ENCODE assay signal across 9 mouse cellular contexts in genomic region chr9:114585017-114585345, GRCm38 (mm10). TPM values are rescaled to one million over a fixed set of nuclear protein-coding genes. Genes with fewer than 3 reads are reported as not detected.
DNase-seq lines count a peak whose midpoint lies in the region; ATAC-seq and TF ChIP-seq lines count a peak whose summit lies in the region.
"Had no signal": no experiment of that assay in that cellular context is flagged by ENCODE, and none has a peak within 500 bp of the region (broad histone marks: within the 10 kb centered on the region; RNA-seq: fewer than 3 reads in every experiment).

No protein-coding gene starts in this region.

- 0 out of 2 replicates have a peak, but pooled peaks have one; percentile 27 for ATAC-seq in hindbrain, embryonic 14.5 days (ENCODE audit: low FRiP score)
- ATAC-seq in hindbrain, embryonic 16.5 days = no peak

- peak; percentile 17; the same call in 1 of the 2 replicates for TF ChIP-seq CTCF in bone marrow, adult 2 months (IDR thresholded peaks at IDR 0.05; ENCODE audit: control insufficient read depth, insufficient read depth, low read length)

- no peak overlapping the region for H3K27ac ChIP-seq in hindbrain, embryonic 14.5 days
- H3K27ac ChIP-seq in hindbrain, embryonic 16.5 days (ENCODE audit: low read depth, low read length) = no peak overlapping the region
- no peak overlapping the region for H3K27ac ChIP-seq in bone marrow, adult 2 months (ENCODE audit: control insufficient read depth, insufficient read depth, low read depth, low read length, poor library complexity)

- no peak for TF ChIP-seq POLR2A in bone marrow, adult 2 months (IDR thresholded peaks at IDR 0.05; ENCODE audit: borderline replicate concordance, control insufficient read depth, low read depth, low read length)

- H3K9me3 ChIP-seq in hindbrain, embryonic 14.5 days (ENCODE audit: control insufficient read depth, low read length) = no peaks in the 10 kb centered on the region
- no peaks in the 10 kb centered on the region for H3K9me3 ChIP-seq in hindbrain, embryonic 16.5 days (ENCODE audit: control insufficient read depth, low read length)
- H3K9me3 ChIP-seq: limb, embryonic 12.5 days had no signal

- DNase-seq in hindbrain, embryonic 14.5 days (ENCODE audit: low spot score) = no peak
- peak; percentile 8 to 26 for DNase-seq in B cell, adult 2 months
- DNase-seq in lung, postnatal 10 days = peak; percentile 18
- DNase-seq in cerebellum, adult 9-11 months = no peak
- DNase-seq in right cerebral cortex, postnatal 14 days = no peak
- no peak for DNase-seq in urinary bladder, postnatal 10 days (ENCODE audit: low spot score)

- no peak overlapping the region for H3K4me3 ChIP-seq in hindbrain, embryonic 14.5 days (replicated peaks; ENCODE audit: low read length)
- no peak overlapping the region for H3K4me3 ChIP-seq in hindbrain, embryonic 16.5 days (ENCODE audit: low read length)
- no peak overlapping the region for H3K4me3 ChIP-seq in bone marrow, adult 2 months (replicated peaks; ENCODE audit: control insufficient read depth, low read depth, low read length)

- peaks cover 6% of the 10 kb centered on the region for H3K4me1 ChIP-seq in hindbrain, embryonic 14.5 days (replicated peaks; ENCODE audit: control insufficient read depth, insufficient read depth, low read length)
- peaks cover 4% of the 10 kb centered on the region; the same call in 1 of the 2 replicates for H3K4me1 ChIP-seq in hindbrain, embryonic 16.5 days (ENCODE audit: control insufficient read depth, insufficient read depth, low read depth, low read length)
- no peaks in the 10 kb centered on the region; the same call in 1 of the 2 replicates for H3K4me1 ChIP-seq in bone marrow, adult 2 months (ENCODE audit: control insufficient read depth, insufficient read depth, low read length)

- H3K36me3 ChIP-seq in hindbrain, embryonic 14.5 days (replicated peaks; ENCODE audit: control insufficient read depth, insufficient read depth) = peaks cover 43% of the 10 kb centered on the region
- peaks cover 11% of the 10 kb centered on the region; the same call in 1 of the 2 replicates for H3K36me3 ChIP-seq in hindbrain, embryonic 16.5 days (ENCODE audit: control insufficient read depth, insufficient read depth, low read length)

- H3K4me2 ChIP-seq in hindbrain, embryonic 14.5 days (replicated peaks) = peak overlapping the region; percentile 52; the same call in 1 of the 2 replicates
- H3K4me2 ChIP-seq in hindbrain, embryonic 16.5 days (ENCODE audit: low read length) = no peak overlapping the region

- H3K9ac ChIP-seq in hindbrain, embryonic 14.5 days = no peak overlapping the region
- no peak overlapping the region for H3K9ac ChIP-seq in hindbrain, embryonic 16.5 days (ENCODE audit: low read depth, low read length)

- no peaks in the 10 kb centered on the region for H3K27me3 ChIP-seq in hindbrain, embryonic 14.5 days (ENCODE audit: control insufficient read depth, insufficient read depth, low read length)
- no peaks in the 10 kb centered on the region for H3K27me3 ChIP-seq in hindbrain, embryonic 16.5 days (replicated peaks; ENCODE audit: control insufficient read depth, insufficient read depth, low read length)
- H3K27me3 ChIP-seq: limb, embryonic 12.5 days had no signal

- 35% methylated on average over 5 of the region's 5 CpGs for WGBS in hindbrain, embryonic 14.5 days
- 34% methylated on average over 5 of the region's 5 CpGs for WGBS in hindbrain, embryonic 16.5 days
- WGBS in bone marrow, adult 2 months = 80% methylated on average over 5 of the region's 5 CpGs

RNA-seq across cellular contexts. Expression of gene Trim71, which starts 20.8 kb away (rescaled TPM):
- polyA plus RNA-seq in hindbrain, embryonic 14.5 days (2014; fragmentation: Nextera tagmentation; extraction: Ambion mirVana) = 0.29 and 0.31 TPM in 2 replicates
- polyA plus RNA-seq in hindbrain, embryonic 16.5 days (2015; fragmentation: Nextera tagmentation; extraction: Ambion mirVana) = 0.14 and 0.24 TPM in 2 replicates
- polyA plus RNA-seq in bone marrow, adult 2 months (2011; ENCODE audit: insufficient read depth, insufficient read length, low replicate concordance, missing spikeins) = 0.23 and 4.1 TPM in 2 replicates

RNA-seq across cellular contexts. Expression of gene Cnot10, which starts 55.0 kb away (rescaled TPM):
- 51.2 and 57.3 TPM in 2 replicates for polyA plus RNA-seq in hindbrain, embryonic 14.5 days (2014; fragmentation: Nextera tagmentation; extraction: Ambion mirVana)
- 52.1 and 57.1 TPM in 2 replicates for polyA plus RNA-seq in hindbrain, embryonic 16.5 days (2015; fragmentation: Nextera tagmentation; extraction: Ambion mirVana)
- 20.6 and 34.5 TPM in 2 replicates for polyA plus RNA-seq in bone marrow, adult 2 months (2011; ENCODE audit: insufficient read depth, insufficient read length, low replicate concordance, missing spikeins)

Comparison
In these comparisons a context has a peak if more than half of its experiments do, and no peak if none do; other contexts are left out.
1. DNase-seq: peak in B cell, adult 2 months (2 of 2) and lung, postnatal 10 days (single experiment); none in hindbrain, embryonic 14.5 days (single experiment), cerebellum, adult 9-11 months (single experiment), right cerebral cortex, postnatal 14 days (single experiment) and urinary bladder, postnatal 10 days (single experiment).